Mouse (Mus musculus): ENCODE data around the gene Ciao1. TPM values are rescaled to one million over a fixed set of nuclear protein-coding genes. Genes with fewer than 3 reads are reported as not detected.

Gene Ciao1
- 33.5 to 43.6 TPM (median 40.7 TPM) in 4 replicates for total RNA-seq (2023)

GRCm38 (mm10) chr2:127247592-127248333 is at the start of gene Ciao1, which contains the start of gene Tmem127:
Ciao1 (minus strand) TSS chr2:127247816.
Tmem127 (plus strand) TSS chr2:127247908.

GRCm38 (mm10) chr2:127269491-127270299 is 22.1 kb upstream of the Ciao1 start, which contains the start of gene Stard7:
Stard7 (plus strand) TSS chr2:127270218.

GRCm38 (mm10) chr2:127207547-127208451 is 39.8 kb downstream of the Ciao1 start, which contains the start of the genes 1810024B03Rik and Snrnp200:
1810024B03Rik (minus strand) TSS chr2:127208280.
Snrnp200 (plus strand) TSS chr2:127208386.

Other genes starting within 250 kb of the Ciao1 start
- 23.6 to 30.9 TPM (median 26.6 TPM) in 4 replicates for gene Ap4e1, start 239.1 kb downstream of the Ciao1 start, total RNA-seq (2023)
- gene Blvra, start 177.2 kb downstream of the Ciao1 start, total RNA-seq (2023): 10.8 to 14.6 TPM (median 13.0 TPM) in 4 replicates
- 7.4 to 11.7 TPM (median 10.0 TPM) in 4 replicates for gene Ncaph, start 113.9 kb downstream of the Ciao1 start, total RNA-seq (2023)
- gene Itpripl1, start 104.4 kb downstream of the Ciao1 start, total RNA-seq (2023): 15.1 to 16.3 TPM (median 15.6 TPM) in 4 replicates
- 1.9 to 3.0 TPM (median 2.5 TPM) in 4 replicates for gene 1810024B03Rik, start 39.5 kb downstream of the Ciao1 start, total RNA-seq (2023)
- gene Snrnp200, start 39.4 kb downstream of the Ciao1 start, total RNA-seq (2023): 170 to 177 TPM (median 172 TPM) in 4 replicates
- 40.4 to 47.7 TPM (median 43.5 TPM) in 4 replicates for gene Tmem127, start 92 bp upstream of the Ciao1 start, total RNA-seq (2023)
- 80.8 to 89.9 TPM (median 85.5 TPM) in 4 replicates for gene Stard7, start 22.4 kb upstream of the Ciao1 start, total RNA-seq (2023)
- gene Dusp2, start 88.3 kb upstream of the Ciao1 start, total RNA-seq (2023): 510 to 733 TPM (median 603 TPM) in 4 replicates
- 0.70 to 1.0 TPM (median 0.82 TPM) in 4 replicates for gene Astl, start 90.8 kb upstream of the Ciao1 start, total RNA-seq (2023)
- 0.15 TPM in 2 of 4 replicates, not detected in the others for gene Adra2b, start 115.4 kb upstream of the Ciao1 start, total RNA-seq (2023)
- 0.29 to 0.69 TPM (median 0.64 TPM) in 3 of 4 replicates, not detected in the other for gene Gpat2, start 177.4 kb upstream of the Ciao1 start, total RNA-seq (2023)
- gene Fahd2a, start 196.7 kb upstream of the Ciao1 start, total RNA-seq (2023): 9.5 to 16.4 TPM (median 11.3 TPM) in 4 replicates